In the genomic region with DNA sequence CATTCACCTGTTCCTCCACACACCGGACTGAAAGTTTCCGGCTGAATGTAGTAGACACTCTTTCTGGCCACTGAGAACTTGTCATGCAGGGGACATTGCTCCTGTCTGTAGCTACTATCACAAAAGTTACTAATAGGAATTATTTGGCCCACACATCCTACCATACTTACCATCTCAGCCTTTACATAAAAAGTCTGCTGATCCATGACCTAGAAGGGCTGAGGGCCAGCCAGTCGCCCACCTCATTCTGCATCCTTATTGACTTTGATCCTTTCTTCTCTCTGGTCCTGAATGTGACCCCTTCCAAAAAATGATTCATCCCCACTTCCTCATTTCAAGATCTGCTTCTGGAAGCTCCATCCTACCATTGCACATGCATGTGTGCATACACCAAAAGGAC, we compare ENCODE assay signal across 23 mouse cellular contexts.
"Had no signal": no experiment of that assay in that cellular context is flagged by ENCODE, and none has a peak within 500 bp of the region (broad histone marks: within the 10 kb centered on the region; RNA-seq: fewer than 3 reads in every experiment).

No protein-coding gene starts in this region.

- DNase-seq: gastrocnemius, postnatal 14 days; gastrocnemius, postnatal 36 days; heart, adult 2 months; heart, postnatal 14 days; heart, postnatal 36 days; kidney, adult 11 months; kidney, adult 2 months; kidney, adult 9 months; kidney, postnatal 14 days; kidney, postnatal 36 days; layer of hippocampus, adult 9-11 months; layer of hippocampus, postnatal 36 days; left cerebral cortex, postnatal 4 days had no signal

- ATAC-seq: intestine, embryonic 16.5 days had no signal

- H3K27ac ChIP-seq: heart, adult 2 months; heart, embryonic 13.5 days; heart, embryonic 15.5 days; hindbrain, embryonic 13.5 days; hindbrain, embryonic 15.5 days; hindbrain, postnatal 0 days; kidney, embryonic 15.5 days; kidney, postnatal 0 days; limb, embryonic 13.5 days; limb, embryonic 15.5 days had no signal

- H3K9ac ChIP-seq: heart, embryonic 13.5 days; heart, embryonic 15.5 days; hindbrain, embryonic 13.5 days; hindbrain, embryonic 15.5 days; kidney, embryonic 15.5 days; limb, embryonic 13.5 days; limb, embryonic 15.5 days had no signal

- H3K4me3 ChIP-seq: heart, adult 2 months; heart, embryonic 13.5 days; heart, embryonic 15.5 days; hindbrain, embryonic 13.5 days; hindbrain, embryonic 15.5 days; kidney, embryonic 15.5 days; limb, embryonic 13.5 days; limb, embryonic 15.5 days had no signal

- H3K4me2 ChIP-seq: heart, embryonic 13.5 days; heart, embryonic 15.5 days; hindbrain, embryonic 13.5 days; hindbrain, embryonic 15.5 days; kidney, embryonic 15.5 days; limb, embryonic 13.5 days; limb, embryonic 15.5 days had no signal

- H3K27me3 ChIP-seq: heart, embryonic 13.5 days; heart, embryonic 15.5 days; hindbrain, embryonic 13.5 days; kidney, embryonic 15.5 days; limb, embryonic 15.5 days had no signal

- H3K36me3 ChIP-seq: heart, embryonic 13.5 days; heart, embryonic 15.5 days; hindbrain, embryonic 13.5 days; hindbrain, embryonic 15.5 days; kidney, embryonic 15.5 days; limb, embryonic 13.5 days; limb, embryonic 15.5 days had no signal

- H3K9me3 ChIP-seq: heart, embryonic 13.5 days; heart, embryonic 15.5 days; hindbrain, embryonic 13.5 days; hindbrain, embryonic 15.5 days; kidney, embryonic 15.5 days; limb, embryonic 13.5 days; limb, embryonic 15.5 days had no signal

- H3K4me1 ChIP-seq: heart, embryonic 13.5 days; heart, embryonic 15.5 days; hindbrain, embryonic 13.5 days; hindbrain, embryonic 15.5 days; limb, embryonic 13.5 days; limb, embryonic 15.5 days had no signal
